Mouse (Mus musculus): ENCODE results near the gene Hist1h3d. TPM values are rescaled to one million over a fixed set of nuclear protein-coding genes. Genes with fewer than 3 reads are reported as not detected.
"Not testable (repeated sequence)": the region's sequence is repeated elsewhere in the genome, so short reads cannot be mapped to it uniquely, and the experiment has no call there.

Gene Hist1h3d
- total and polyA plus RNA-seq, 3 experiments: 3.7 to 524 (median 92.0) TPM

- ATAC-seq (ENCODE audit: extremely low read depth, insufficient number of reproducible peaks, low FRiP score, poor library complexity, severe bottlenecking): peak; percentile 2; the same call in 1 of the 2 replicates
- peak overlapping the region; percentile 69; the same call in 1 of the 2 replicates for H3K4me3 ChIP-seq (ENCODE audit: low read depth, low read length)
- H3K36me3 ChIP-seq (replicated peaks): no peaks in the 10 kb centered on the region
- no peak for DNase-seq (ENCODE audit: low spot score)
- H3K4me1 ChIP-seq (ENCODE audit: insufficient read depth, low read depth, low read length): peaks cover 50% of the 10 kb centered on the region
- H3K27me3 ChIP-seq (ENCODE audit: insufficient read depth, low read length): no peaks in the 10 kb centered on the region
- no peaks in the 10 kb centered on the region for H3K9me3 ChIP-seq (replicated peaks)
- TF ChIP-seq TAL1 (conservative IDR thresholded peaks at IDR 0.05; ENCODE audit: low read depth, low read length) (no peak), POLR2AphosphoS5 (IDR thresholded peaks at IDR 0.05; ENCODE audit: insufficient replicate concordance, low read depth, low read length) (peak; percentile 36; the same call in 1 of the 2 replicates), GATA1 (IDR thresholded peaks at IDR 0.05; ENCODE audit: borderline replicate concordance, low read length) (no peak)
Observed at GRCm38 (mm10) chr13:23582219-23583056, 6.9 kb downstream of the Hist1h3d start.

DNA sequence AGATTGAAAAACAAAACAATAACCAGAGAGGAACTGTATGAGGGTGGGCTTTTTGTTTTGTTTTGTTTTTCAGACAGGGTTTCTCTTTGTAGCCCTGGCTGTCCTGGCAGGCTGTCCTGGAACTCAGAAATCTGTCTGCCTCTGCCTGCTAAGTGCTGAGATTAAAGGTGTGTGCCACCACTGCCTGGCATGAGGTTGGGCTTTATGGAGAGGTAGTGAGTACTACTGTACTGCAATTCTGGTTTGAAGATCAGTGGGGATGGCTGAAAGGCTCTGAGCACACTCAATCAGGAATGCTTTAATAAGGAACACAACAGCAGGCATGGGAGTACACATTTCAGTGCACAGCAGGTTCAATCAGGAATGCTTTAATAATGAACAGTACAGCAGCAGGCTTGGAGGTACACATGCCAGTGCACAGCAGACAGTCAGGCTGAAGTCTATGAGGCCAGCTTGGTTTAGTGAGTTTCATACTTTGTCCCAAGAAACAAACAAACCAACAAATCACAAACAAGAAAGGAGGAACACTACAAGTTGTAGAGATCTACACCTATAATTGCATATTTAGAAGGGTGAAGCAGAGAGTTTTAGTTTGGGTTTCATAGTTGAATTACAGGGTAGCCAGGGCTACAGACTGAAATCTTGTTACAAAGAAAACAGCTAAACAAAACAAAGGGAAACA lies 8.0 kb downstream of the Hist1h3d start:
- ATAC-seq (ENCODE audit: extremely low read depth, insufficient number of reproducible peaks, low FRiP score, poor library complexity, severe bottlenecking) (no peak), DNase-seq (ENCODE audit: low spot score) (no peak)
- Histone ChIP-seq H3K36me3 (replicated peaks) (no peaks in the 10 kb centered on the region), H3K4me3 (ENCODE audit: low read depth, low read length) (no peak overlapping the region; the same call in 1 of the 2 replicates), H3K9me3 (replicated peaks) (no peaks in the 10 kb centered on the region), H3K27me3 (ENCODE audit: insufficient read depth, low read length) (no peaks in the 10 kb centered on the region), H3K4me1 (ENCODE audit: insufficient read depth, low read depth, low read length) (peaks cover 51% of the 10 kb centered on the region)
- TF ChIP-seq GATA2 (IDR thresholded peaks at IDR 0.05; ENCODE audit: borderline replicate concordance, low read depth, low read length): no peak
- peak; percentile 97; the same call in 1 of the 2 replicates for TF ChIP-seq POLR2AphosphoS5 (IDR thresholded peaks at IDR 0.05; ENCODE audit: insufficient replicate concordance, low read depth, low read length)
- no peak for TF ChIP-seq TAL1 (conservative IDR thresholded peaks at IDR 0.05; ENCODE audit: low read depth, low read length)
- no peak for TF ChIP-seq GATA1 (IDR thresholded peaks at IDR 0.05; ENCODE audit: borderline replicate concordance, low read length)

DNA sequence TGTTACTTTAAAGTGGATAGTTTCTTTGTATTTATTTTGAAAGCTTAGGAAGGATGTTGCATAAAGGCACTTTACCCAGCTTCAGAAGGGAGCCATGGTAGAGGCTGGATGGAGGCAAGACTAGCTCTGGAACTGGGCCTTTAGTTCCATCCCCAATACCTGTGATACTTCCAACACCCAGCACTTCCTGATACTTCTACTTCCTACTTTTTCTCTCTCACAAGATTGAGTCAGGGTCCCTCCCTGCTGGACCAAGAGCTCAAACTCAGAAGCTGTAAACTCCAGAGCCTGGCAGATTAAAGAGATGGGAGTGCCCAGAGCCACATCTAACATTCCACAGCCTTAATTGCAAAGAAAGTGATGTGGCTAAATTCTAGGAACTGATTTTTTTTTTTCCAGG lies 8.8 kb downstream of the Hist1h3d start:
- Histone ChIP-seq H3K9me3 (replicated peaks) (no peaks in the 10 kb centered on the region), H3K4me1 (ENCODE audit: insufficient read depth, low read depth, low read length) (peaks cover 59% of the 10 kb centered on the region), H3K4me3 (ENCODE audit: low read depth, low read length) (peak overlapping the region; percentile 33; the same call in 1 of the 2 replicates), H3K36me3 (replicated peaks) (no peaks in the 10 kb centered on the region), H3K27me3 (ENCODE audit: insufficient read depth, low read length) (no peaks in the 10 kb centered on the region)
- ATAC-seq (ENCODE audit: extremely low read depth, insufficient number of reproducible peaks, low FRiP score, poor library complexity, severe bottlenecking) (no peak), DNase-seq (ENCODE audit: low spot score) (no peak)
- TF ChIP-seq CTCF (IDR thresholded peaks at IDR 0.05; ENCODE audit: low read depth, low read length) (no peak), POLR2AphosphoS5 (IDR thresholded peaks at IDR 0.05; ENCODE audit: insufficient replicate concordance, low read depth, low read length) (0 out of 2 replicates have a peak, but pooled peaks have one; percentile 88)

DNA sequence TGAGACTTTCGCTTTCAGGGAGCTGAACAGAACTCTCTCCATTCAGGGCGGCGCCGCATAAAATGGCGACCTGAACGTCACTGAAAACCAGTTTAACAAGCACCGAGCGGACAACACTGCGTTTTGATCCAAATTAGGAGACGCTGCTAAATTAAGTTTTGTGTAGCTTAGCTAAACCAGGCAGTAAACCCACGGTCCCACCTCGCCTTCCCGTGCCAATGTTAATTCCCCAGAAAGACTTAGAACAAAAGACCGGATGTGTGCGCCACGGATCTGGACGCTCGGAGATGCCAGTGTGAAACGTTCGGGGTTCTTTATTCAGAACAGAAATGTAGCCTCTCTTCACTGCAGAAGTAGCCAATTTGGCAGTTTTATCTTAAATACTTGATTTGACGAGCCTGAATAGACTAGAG lies 9.5 kb downstream of the Hist1h3d start:
- H3K9me3 ChIP-seq (replicated peaks): no peaks in the 10 kb centered on the region
- peak overlapping the region; percentile 64 for H3K4me3 ChIP-seq (ENCODE audit: low read depth, low read length)
- peaks cover 61% of the 10 kb centered on the region for H3K4me1 ChIP-seq (ENCODE audit: insufficient read depth, low read depth, low read length)
- ATAC-seq (ENCODE audit: extremely low read depth, insufficient number of reproducible peaks, low FRiP score, poor library complexity, severe bottlenecking): peak; percentile 4; the same call in 1 of the 2 replicates
- TF ChIP-seq CTCF (IDR thresholded peaks at IDR 0.05; ENCODE audit: low read depth, low read length) (no peak), POLR2AphosphoS5 (IDR thresholded peaks at IDR 0.05; ENCODE audit: insufficient replicate concordance, low read depth, low read length) (peak; percentile 97)
- no peak for DNase-seq (ENCODE audit: low spot score)
- no peaks in the 10 kb centered on the region for H3K27me3 ChIP-seq (ENCODE audit: insufficient read depth, low read length)
- H3K36me3 ChIP-seq (replicated peaks): no peaks in the 10 kb centered on the region

DNA sequence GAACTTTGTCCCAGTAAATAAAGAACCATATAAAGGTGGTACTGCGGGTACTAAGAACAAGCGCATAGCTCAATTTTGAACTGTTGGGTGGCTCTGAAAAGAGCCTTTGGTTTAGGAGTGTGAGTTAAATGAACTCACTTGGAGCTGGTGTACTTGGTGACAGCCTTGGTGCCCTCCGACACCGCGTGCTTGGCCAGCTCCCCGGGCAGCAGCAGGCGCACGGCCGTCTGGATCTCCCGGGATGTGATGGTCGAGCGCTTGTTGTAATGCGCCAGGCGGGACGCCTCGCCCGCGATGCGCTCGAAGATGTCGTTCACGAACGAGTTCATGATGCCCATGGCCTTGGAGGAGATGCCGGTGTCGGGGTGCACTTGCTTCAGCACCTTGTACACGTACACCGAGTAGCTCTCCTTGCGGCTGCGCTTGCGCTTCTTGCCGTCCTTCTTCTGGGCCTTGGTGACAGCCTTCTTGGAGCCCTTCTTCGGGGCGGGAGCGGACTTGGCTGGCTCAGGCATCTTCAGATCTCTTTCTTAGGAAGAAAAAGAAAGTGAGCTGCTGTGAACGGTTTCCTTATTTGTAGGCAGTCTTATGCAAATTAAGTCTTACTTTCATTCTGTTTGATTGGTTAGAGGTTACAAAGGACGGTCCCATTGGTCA lies 10.0 kb downstream of the Hist1h3d start:
- H3K9me3 ChIP-seq (replicated peaks); H3K27me3 ChIP-seq (ENCODE audit: insufficient read depth, low read length); H3K36me3 ChIP-seq (replicated peaks): not testable (repeated sequence)
- Histone ChIP-seq H3K4me3 (ENCODE audit: low read depth, low read length) (peak overlapping the region; percentile 64; the same call in 1 of the 2 replicates), H3K4me1 (ENCODE audit: insufficient read depth, low read depth, low read length) (peaks cover 62% of the 10 kb centered on the region)
- ATAC-seq (ENCODE audit: extremely low read depth, insufficient number of reproducible peaks, low FRiP score, poor library complexity, severe bottlenecking) (peak; percentile 71), DNase-seq (ENCODE audit: low spot score) (peak; percentile 38)
- peak; percentile 99 for TF ChIP-seq POLR2AphosphoS5 (IDR thresholded peaks at IDR 0.05; ENCODE audit: insufficient replicate concordance, low read depth, low read length)

DNA sequence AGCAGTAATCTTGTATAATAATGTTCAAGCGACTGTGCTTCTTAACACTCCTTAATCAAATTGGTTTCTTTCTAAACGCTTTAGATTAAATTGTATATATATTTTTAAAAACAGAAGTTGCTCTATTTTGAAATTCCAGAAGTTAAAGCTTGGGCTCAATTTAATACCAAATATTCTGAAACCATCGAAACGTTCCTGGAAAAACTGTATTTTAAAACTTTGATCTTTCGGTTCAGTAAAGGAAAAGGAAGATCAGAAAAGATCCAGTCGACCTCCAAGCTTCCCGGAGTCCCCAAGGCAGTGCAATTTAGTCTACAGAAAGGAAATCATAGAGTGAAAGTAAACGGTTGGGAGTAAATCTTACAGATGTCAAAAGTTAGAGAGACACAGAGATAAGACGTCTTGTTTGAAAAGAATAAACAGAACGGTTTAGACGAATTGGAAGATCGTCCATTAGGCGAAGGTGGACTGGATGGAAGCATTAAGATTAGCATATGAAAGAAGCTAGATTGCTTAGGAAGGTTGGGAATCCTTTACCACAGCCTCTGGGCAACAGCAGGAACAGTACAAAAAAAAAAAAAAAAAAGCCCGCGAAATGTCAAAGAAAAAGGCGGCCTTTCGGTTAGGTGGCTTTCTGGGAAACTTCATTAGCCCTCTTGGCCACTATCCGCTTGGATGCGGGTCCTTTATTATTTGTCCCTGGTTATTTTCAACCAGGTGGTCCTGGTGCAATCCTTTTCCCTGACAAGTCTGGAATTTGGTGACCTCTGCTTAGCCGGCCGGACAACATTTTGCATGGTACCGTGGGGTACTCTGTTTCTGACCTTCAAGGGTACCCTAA lies 10.8 kb downstream of the Hist1h3d start:
- Histone ChIP-seq H3K4me1 (ENCODE audit: insufficient read depth, low read depth, low read length) (peaks cover 62% of the 10 kb centered on the region), H3K9me3 (replicated peaks) (no peaks in the 10 kb centered on the region), H3K27me3 (ENCODE audit: insufficient read depth, low read length) (no peaks in the 10 kb centered on the region), H3K36me3 (replicated peaks) (no peaks in the 10 kb centered on the region), H3K4me3 (ENCODE audit: low read depth, low read length) (peak overlapping the region; percentile 4; the same call in 1 of the 2 replicates)
- DNase-seq (ENCODE audit: low spot score) (no peak), ATAC-seq (ENCODE audit: extremely low read depth, insufficient number of reproducible peaks, low FRiP score, poor library complexity, severe bottlenecking) (no peak)
- no peak for TF ChIP-seq GATA2 (IDR thresholded peaks at IDR 0.05; ENCODE audit: borderline replicate concordance, low read depth, low read length)
- TF ChIP-seq GATA1 (IDR thresholded peaks at IDR 0.05; ENCODE audit: borderline replicate concordance, low read length): no peak
- no peak for TF ChIP-seq CTCF (IDR thresholded peaks at IDR 0.05; ENCODE audit: low read depth, low read length)
- TF ChIP-seq TAL1 (conservative IDR thresholded peaks at IDR 0.05; ENCODE audit: low read depth, low read length): no peak
- TF ChIP-seq POLR2AphosphoS5 (IDR thresholded peaks at IDR 0.05; ENCODE audit: insufficient replicate concordance, low read depth, low read length): no peak
